Mouse (Mus musculus): ENCODE data around the gene Me1. TPM values are rescaled to one million over a fixed set of nuclear protein-coding genes. Genes with fewer than 3 reads are reported as not detected.

Gene Me1
- total RNA-seq (2017): not detected in 2 replicates

- no peak for ATAC-seq (ENCODE audit: extremely low read depth, insufficient number of reproducible peaks, low FRiP score, poor library complexity, severe bottlenecking)
Measured at GRCm38 (mm10) chr9:86695818-86696261, at the start of gene Me1. Me1 (minus strand) TSS chr9:86695953.

GRCm38 (mm10) chr9:86744041-86744440, 48.3 kb upstream of the Me1 start:
- ATAC-seq (ENCODE audit: extremely low read depth, insufficient number of reproducible peaks, low FRiP score, poor library complexity, severe bottlenecking): no peak

- no peak for ATAC-seq (ENCODE audit: extremely low read depth, insufficient number of reproducible peaks, low FRiP score, poor library complexity, severe bottlenecking)
Measured at GRCm38 (mm10) chr9:86742959-86743911, 47.5 kb upstream of the Me1 start, which contains the start of gene Prss35. Prss35 (plus strand) TSS chr9:86743649.

- no peak for ATAC-seq (ENCODE audit: extremely low read depth, insufficient number of reproducible peaks, low FRiP score, poor library complexity, severe bottlenecking)
Measured at GRCm38 (mm10) chr9:86739971-86740370, 44.2 kb upstream of the Me1 start.

GRCm38 (mm10) chr9:86738801-86739200, 43.0 kb upstream of the Me1 start:
- no peak for ATAC-seq (ENCODE audit: extremely low read depth, insufficient number of reproducible peaks, low FRiP score, poor library complexity, severe bottlenecking)

- ATAC-seq (ENCODE audit: extremely low read depth, insufficient number of reproducible peaks, low FRiP score, poor library complexity, severe bottlenecking): no peak
Measured at GRCm38 (mm10) chr9:86738067-86738466, 42.3 kb upstream of the Me1 start.

- no peak for ATAC-seq (ENCODE audit: extremely low read depth, insufficient number of reproducible peaks, low FRiP score, poor library complexity, severe bottlenecking)
Measured at GRCm38 (mm10) chr9:86736991-86737390, 41.2 kb upstream of the Me1 start.

GRCm38 (mm10) chr9:86734795-86735194, 39.0 kb upstream of the Me1 start:
- ATAC-seq (ENCODE audit: extremely low read depth, insufficient number of reproducible peaks, low FRiP score, poor library complexity, severe bottlenecking): no peak

- no peak for ATAC-seq (ENCODE audit: extremely low read depth, insufficient number of reproducible peaks, low FRiP score, poor library complexity, severe bottlenecking)
Measured at GRCm38 (mm10) chr9:86734357-86734756, 38.6 kb upstream of the Me1 start.

GRCm38 (mm10) chr9:86729811-86730210, 34.1 kb upstream of the Me1 start:
- ATAC-seq (ENCODE audit: extremely low read depth, insufficient number of reproducible peaks, low FRiP score, poor library complexity, severe bottlenecking): no peak

GRCm38 (mm10) chr9:86729084-86729483, 33.3 kb upstream of the Me1 start:
- no peak for ATAC-seq (ENCODE audit: extremely low read depth, insufficient number of reproducible peaks, low FRiP score, poor library complexity, severe bottlenecking)

GRCm38 (mm10) chr9:86728214-86728814, 32.6 kb upstream of the Me1 start:
- no peak for ATAC-seq (ENCODE audit: extremely low read depth, insufficient number of reproducible peaks, low FRiP score, poor library complexity, severe bottlenecking)

GRCm38 (mm10) chr9:86726381-86726720, 30.6 kb upstream of the Me1 start:
- ATAC-seq (ENCODE audit: extremely low read depth, insufficient number of reproducible peaks, low FRiP score, poor library complexity, severe bottlenecking): no peak

- no peak for ATAC-seq (ENCODE audit: extremely low read depth, insufficient number of reproducible peaks, low FRiP score, poor library complexity, severe bottlenecking)
Measured at GRCm38 (mm10) chr9:86725604-86726380, 30.0 kb upstream of the Me1 start.

GRCm38 (mm10) chr9:86725066-86725465, 29.3 kb upstream of the Me1 start:
- ATAC-seq (ENCODE audit: extremely low read depth, insufficient number of reproducible peaks, low FRiP score, poor library complexity, severe bottlenecking): no peak

GRCm38 (mm10) chr9:86720794-86721193, 25.0 kb upstream of the Me1 start:
- no peak for ATAC-seq (ENCODE audit: extremely low read depth, insufficient number of reproducible peaks, low FRiP score, poor library complexity, severe bottlenecking)

GRCm38 (mm10) chr9:86720227-86720626, 24.5 kb upstream of the Me1 start:
- ATAC-seq (ENCODE audit: extremely low read depth, insufficient number of reproducible peaks, low FRiP score, poor library complexity, severe bottlenecking): no peak

GRCm38 (mm10) chr9:86717119-86717518, 21.4 kb upstream of the Me1 start:
- no peak for ATAC-seq (ENCODE audit: extremely low read depth, insufficient number of reproducible peaks, low FRiP score, poor library complexity, severe bottlenecking)

- ATAC-seq (ENCODE audit: extremely low read depth, insufficient number of reproducible peaks, low FRiP score, poor library complexity, severe bottlenecking): no peak
Measured at GRCm38 (mm10) chr9:86716540-86716939, 20.8 kb upstream of the Me1 start.
